Mouse (Mus musculus) hindbrain, embryonic 10.5 days (tissue): ENCODE measurements around the gene H6pd. TPM values are rescaled to one million over a fixed set of nuclear protein-coding genes. Genes with fewer than 3 reads are reported as not detected.
"Not testable (repeated sequence)": the region's sequence is repeated elsewhere in the genome, so short reads cannot be mapped to it uniquely, and the experiment has no call there.

Experiments
- DNase-seq: peaks from one replicate; pipeline ENCODE4 v3.0.0-alpha.2; 2017; ENCODE audit warnings: low spot score
- H3K27ac ChIP-seq: fragments of 300-500 bp; sonication (generic); 2 replicates; pipeline ENCODE4 v1.5.1; 2016; ENCODE audit warnings: mild to moderate bottlenecking, moderate library complexity
- H3K27me3 ChIP-seq: fragments of 300-500 bp; sonication (generic); 2 replicates; pipeline ENCODE4 v1.6.1; 2016; ENCODE audit warnings: mild to moderate bottlenecking; ENCODE audit not compliant: poor library complexity, insufficient read depth, severe bottlenecking
- H3K36me3 ChIP-seq: fragments of 300-500 bp; sonication (generic); 2 replicates; pipeline ENCODE4 v1.6.1; 2016; ENCODE audit warnings: mild to moderate bottlenecking, moderate library complexity
- H3K4me1 ChIP-seq: fragments of 300-500 bp; sonication (generic); replicated peaks from 2 replicates; pipeline ENCODE4 v1.6.1; 2016; ENCODE audit warnings: mild to moderate bottlenecking
- H3K4me3 ChIP-seq: fragments of 300-500 bp; sonication (generic); 2 replicates; pipeline ENCODE4 v1.5.1; 2016; ENCODE audit warnings: mild to moderate bottlenecking, moderate library complexity
- H3K9me3 ChIP-seq: fragments of 300-500 bp; sonication (generic); 2 replicates; pipeline ENCODE4 v1.6.1; 2016; ENCODE audit warnings: mild to moderate bottlenecking, moderate library complexity
- WGBS: fragments of 180-500 bp; shearing (Covaris S2); methylation state at CpG from one replicate; pipeline ENCODE4 v1.1.7; 2016; 5-methylcytosine and 5-hydroxymethylcytosine counted together
- polyA plus RNA-seq: library from polyadenylated mRNA; unstranded; fragments of >200 nt; fragmentation: Nextera tagmentation; extraction: Ambion mirVana; gene quantifications from 2 replicates; pipeline ENCODE4 v1.2.1, GENCODE M21; 2016

H6pd gene
- 4.8 and 5.6 TPM in 2 replicates for polyA plus RNA-seq

DNA sequence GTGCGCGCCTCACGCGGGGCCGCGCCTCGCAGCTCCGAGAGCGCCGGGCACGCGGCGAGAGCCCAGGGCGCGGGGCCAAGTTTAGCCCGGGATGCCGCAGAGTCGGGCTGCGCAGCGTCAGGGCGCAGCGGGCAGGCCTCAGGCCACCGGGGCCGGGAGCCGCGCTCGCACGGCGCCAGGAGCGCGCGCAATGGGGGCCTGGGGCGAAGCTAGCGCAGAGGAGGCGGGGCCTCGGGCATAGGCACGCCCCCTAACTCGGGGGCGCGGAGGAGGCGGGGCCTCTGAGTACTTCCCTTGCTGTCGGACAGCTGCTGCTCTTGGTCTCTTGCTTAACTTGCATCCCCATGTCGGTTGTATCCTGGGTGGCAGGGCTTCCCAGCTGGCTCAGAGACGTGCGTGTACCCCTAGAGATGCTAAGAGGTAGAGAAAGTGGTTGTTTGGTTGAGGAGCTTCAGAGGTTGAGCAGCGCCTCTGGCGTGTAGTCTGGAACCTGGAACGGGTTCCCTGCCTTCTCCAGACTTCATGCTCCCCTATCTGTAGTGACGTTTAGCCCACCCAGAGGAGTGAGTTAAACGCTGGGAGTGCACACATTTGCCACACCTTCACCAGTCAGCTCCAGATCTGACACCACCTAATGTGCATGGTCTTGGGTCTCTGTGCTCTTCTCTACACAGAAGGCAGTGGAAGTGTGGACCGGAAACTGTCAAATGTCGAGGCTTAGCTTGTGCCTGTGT is at the start of gene H6pd:
TSS of gene H6pd (minus strand) at position 171 of the 734 bp plus-strand sequence.
- 5% methylated on average over 52 of the region's 52 CpGs for WGBS
- Histone ChIP-seq H3K27me3 (peaks cover 11% of the 10 kb centered on the region), H3K9me3 (no peaks in the 10 kb centered on the region), H3K36me3 (no peaks in the 10 kb centered on the region), H3K4me1 (peaks cover 34% of the 10 kb centered on the region), H3K27ac (peak within 1 kb of the TSS; percentile 96), H3K4me3 (peak within 1 kb of the TSS; percentile 81)
- peak; percentile 90 for DNase-seq

DNA sequence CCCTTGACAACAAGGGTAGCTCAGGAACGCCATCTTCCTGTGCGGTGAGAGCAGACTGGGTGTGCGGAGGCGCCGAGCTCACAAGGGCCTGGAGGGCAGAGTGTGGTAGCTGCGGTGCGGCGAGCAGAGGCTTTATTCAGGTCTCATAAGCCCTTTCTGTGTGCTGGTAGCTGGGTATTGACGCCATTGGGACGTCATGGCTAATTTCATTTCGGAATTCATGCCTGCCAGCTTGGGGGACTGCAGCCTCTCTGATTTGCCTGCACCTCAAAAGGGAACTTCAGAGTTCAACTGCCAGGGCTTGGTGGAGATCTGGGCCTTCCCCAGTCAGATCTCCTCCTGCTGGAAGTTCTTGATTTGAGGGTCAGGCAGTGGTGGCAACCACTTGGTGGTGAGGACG is 48.9 kb upstream of the H6pd start:
- 93% methylated on average over 12 of the region's 12 CpGs for WGBS
- 0 out of 2 replicates have a peak, but pooled peaks cover 9% of the 10 kb centered on the region for H3K27me3 ChIP-seq
- H3K36me3 ChIP-seq: no peaks in the 10 kb centered on the region
- peaks cover 17% of the 10 kb centered on the region for H3K4me1 ChIP-seq
- no peak for DNase-seq
- H3K27ac ChIP-seq: no peak overlapping the region
- H3K4me3 ChIP-seq: no peak overlapping the region
- H3K9me3 ChIP-seq: no peaks in the 10 kb centered on the region

DNA sequence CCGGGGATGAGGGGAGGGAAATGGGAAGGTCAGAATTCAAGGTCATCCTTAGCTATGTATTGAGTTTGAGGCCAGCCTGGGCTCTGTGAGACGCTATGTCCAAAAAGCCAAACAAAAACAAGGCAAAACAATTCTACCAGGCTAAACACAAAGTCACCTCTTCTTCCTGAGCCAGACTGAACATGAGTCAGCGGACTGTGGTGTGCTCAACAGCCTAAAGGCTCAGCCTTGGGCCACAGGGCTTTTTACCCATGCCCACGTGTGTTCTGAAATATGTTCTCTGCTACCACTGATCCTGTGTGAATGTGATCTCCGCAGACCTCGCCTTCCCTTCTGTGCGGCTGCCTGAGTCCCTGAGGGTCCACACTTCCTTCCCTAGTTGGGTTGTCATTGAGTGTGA is 47.3 kb upstream of the H6pd start:
- no peak for DNase-seq
- Histone ChIP-seq H3K4me3 (no peak overlapping the region), H3K27me3 (peaks cover 13% of the 10 kb centered on the region), H3K36me3 (no peaks in the 10 kb centered on the region), H3K9me3 (no peaks in the 10 kb centered on the region), H3K4me1 (peaks cover 12% of the 10 kb centered on the region), H3K27ac (no peak overlapping the region)
- 86% methylated on average over 7 of the region's 7 CpGs for WGBS

- 88% methylated on average over 3 of the region's 3 CpGs for WGBS
- Histone ChIP-seq H3K27ac (no peak overlapping the region), H3K9me3 (no peaks in the 10 kb centered on the region), H3K4me1 (peaks cover 30% of the 10 kb centered on the region), H3K4me3 (no peak overlapping the region), H3K36me3 (no peaks in the 10 kb centered on the region), H3K27me3 (peaks cover 48% of the 10 kb centered on the region)
- DNase-seq: no peak
These were observed 43.6 kb upstream of the H6pd start for GRCm38 (mm10) chr4:150052380-150052779.

DNA sequence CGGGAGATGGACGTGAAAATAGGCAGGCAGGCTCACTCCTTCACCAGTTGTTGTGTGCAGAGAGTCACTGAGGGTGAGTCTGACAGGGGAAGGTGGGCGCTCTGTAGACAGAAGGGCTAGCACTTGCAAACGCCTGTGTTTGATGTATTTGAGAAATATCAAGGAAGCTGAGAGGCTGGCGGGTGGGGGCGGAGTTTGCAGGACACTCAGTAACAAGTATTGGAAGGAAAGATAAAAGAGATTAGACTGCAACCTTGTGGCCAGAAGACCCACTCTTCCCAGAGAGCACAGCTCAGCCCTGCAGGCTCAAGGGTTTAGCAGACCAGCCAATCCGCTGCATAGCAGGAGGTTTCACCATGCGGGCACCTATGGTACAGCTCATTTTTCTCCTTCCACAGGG is 42.7 kb upstream of the H6pd start:
- 80% methylated on average over 8 of the region's 8 CpGs for WGBS
- no peaks in the 10 kb centered on the region for H3K36me3 ChIP-seq
- H3K27ac ChIP-seq: no peak overlapping the region
- peaks cover 32% of the 10 kb centered on the region for H3K4me1 ChIP-seq
- H3K4me3 ChIP-seq: no peak overlapping the region
- no peak for DNase-seq
- H3K9me3 ChIP-seq: no peaks in the 10 kb centered on the region
- H3K27me3 ChIP-seq: peaks cover 56% of the 10 kb centered on the region

- Histone ChIP-seq H3K36me3 (no peaks in the 10 kb centered on the region), H3K4me1 (peaks cover 32% of the 10 kb centered on the region), H3K9me3 (no peaks in the 10 kb centered on the region), H3K4me3 (peak overlapping the region; percentile 61; the same call in 1 of the 2 replicates), H3K27ac (no peak overlapping the region), H3K27me3 (peaks cover 74% of the 10 kb centered on the region)
- DNase-seq: no peak
- WGBS: 24% methylated on average over 13 of the region's 13 CpGs
These were observed 40.9 kb upstream of the H6pd start for GRCm38 (mm10) chr4:150049564-150050226.

DNA sequence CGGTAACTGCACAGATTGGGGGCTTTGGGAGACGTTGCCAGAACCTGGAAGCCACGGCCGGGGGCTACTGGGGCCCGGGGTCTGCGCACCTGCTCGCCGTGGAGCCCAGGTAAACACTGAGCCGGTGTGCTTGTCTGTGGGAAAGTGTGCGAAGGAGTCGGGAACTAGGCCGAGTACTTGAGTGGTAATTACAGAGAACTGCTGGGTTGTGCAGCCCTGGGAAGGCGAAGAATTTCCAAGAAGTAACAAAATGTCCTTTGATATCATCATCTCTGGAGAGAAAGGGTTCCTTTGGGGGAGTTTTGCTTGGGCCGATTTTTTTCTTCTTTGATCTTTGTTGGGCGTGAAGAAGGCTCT is 40.3 kb upstream of the H6pd start:
- no peak for DNase-seq
- 18% methylated on average over 15 of the region's 15 CpGs for WGBS
- H3K27me3 ChIP-seq: peaks cover 77% of the 10 kb centered on the region
- H3K4me3 ChIP-seq: peak overlapping the region; percentile 61
- H3K4me1 ChIP-seq: peaks cover 32% of the 10 kb centered on the region
- no peaks in the 10 kb centered on the region for H3K9me3 ChIP-seq
- H3K36me3 ChIP-seq: no peaks in the 10 kb centered on the region
- peak overlapping the region; percentile 70; the same call in 1 of the 2 replicates for H3K27ac ChIP-seq

GRCm38 (mm10) chr4:150048478-150049156 is 39.8 kb upstream of the H6pd start:
- peak; percentile 54 for DNase-seq
- Histone ChIP-seq H3K27me3 (peaks cover 77% of the 10 kb centered on the region), H3K4me1 (peaks cover 32% of the 10 kb centered on the region), H3K9me3 (0 out of 2 replicates have a peak, but pooled peaks cover under 1% of the 10 kb centered on the region), H3K4me3 (peak overlapping the region; percentile 61), H3K36me3 (no peaks in the 10 kb centered on the region), H3K27ac (peak overlapping the region; percentile 70)
- 1% methylated on average over 49 of the region's 49 CpGs for WGBS

- WGBS: under 1% methylated on average over 20 of the region's 20 CpGs
- peak; percentile 50 for DNase-seq
- Histone ChIP-seq H3K27me3 (peaks cover 77% of the 10 kb centered on the region), H3K36me3 (no peaks in the 10 kb centered on the region), H3K27ac (peak overlapping the region; percentile 70), H3K4me1 (peaks cover 32% of the 10 kb centered on the region), H3K4me3 (peak overlapping the region; percentile 61), H3K9me3 (0 out of 2 replicates have a peak, but pooled peaks cover 2% of the 10 kb centered on the region)
These were observed 39.2 kb upstream of the H6pd start for GRCm38 (mm10) chr4:150048038-150048437.

GRCm38 (mm10) chr4:150043591-150043990 is 34.8 kb upstream of the H6pd start:
- Histone ChIP-seq H3K27me3 (peaks cover 49% of the 10 kb centered on the region), H3K27ac (no peak overlapping the region), H3K4me1 (peaks cover 14% of the 10 kb centered on the region), H3K36me3 (no peaks in the 10 kb centered on the region), H3K4me3 (no peak overlapping the region), H3K9me3 (0 out of 2 replicates have a peak, but pooled peaks cover 2% of the 10 kb centered on the region)
- WGBS: 94% methylated on average over 9 of the region's 9 CpGs
- no peak for DNase-seq

GRCm38 (mm10) chr4:150041346-150042110 is 32.7 kb upstream of the H6pd start:
- Histone ChIP-seq H3K27ac (no peak overlapping the region), H3K4me1 (no peaks in the 10 kb centered on the region), H3K36me3 (no peaks in the 10 kb centered on the region), H3K4me3 (no peak overlapping the region), H3K9me3 (0 out of 2 replicates have a peak, but pooled peaks cover 2% of the 10 kb centered on the region), H3K27me3 (peaks cover 45% of the 10 kb centered on the region)
- no peak for DNase-seq
- WGBS: 80% methylated on average over 10 of the region's 10 CpGs

- H3K9me3 ChIP-seq, H3K36me3 ChIP-seq, H3K4me1 ChIP-seq, H3K4me3 ChIP-seq, H3K27ac ChIP-seq, DNase-seq: not testable (repeated sequence)
- H3K27me3 ChIP-seq: peaks cover 44% of the 10 kb centered on the region
- 81% methylated on average over 1 of the region's 1 CpGs for WGBS
These were observed 32.0 kb upstream of the H6pd start for GRCm38 (mm10) chr4:150040856-150041255.
